Mouse (Mus musculus): ENCODE results near the gene Sprn.

GRCm38 (mm10) chr7:140186646-140187620, 32.3 kb upstream of the Sprn start:
- TF ChIP-seq CTCF (IDR thresholded peaks at IDR 0.05; ENCODE audit: control insufficient read depth, insufficient read depth, insufficient replicate concordance, low read depth, low read length): peak; percentile 34; the same call in 1 of the 2 replicates
- no peak for TF ChIP-seq POLR2A (IDR thresholded peaks at IDR 0.05; ENCODE audit: control insufficient read depth, low read depth, low read length)
